Comparison of ENCODE assay signal across 37 mouse cellular contexts in the genomic region with DNA sequence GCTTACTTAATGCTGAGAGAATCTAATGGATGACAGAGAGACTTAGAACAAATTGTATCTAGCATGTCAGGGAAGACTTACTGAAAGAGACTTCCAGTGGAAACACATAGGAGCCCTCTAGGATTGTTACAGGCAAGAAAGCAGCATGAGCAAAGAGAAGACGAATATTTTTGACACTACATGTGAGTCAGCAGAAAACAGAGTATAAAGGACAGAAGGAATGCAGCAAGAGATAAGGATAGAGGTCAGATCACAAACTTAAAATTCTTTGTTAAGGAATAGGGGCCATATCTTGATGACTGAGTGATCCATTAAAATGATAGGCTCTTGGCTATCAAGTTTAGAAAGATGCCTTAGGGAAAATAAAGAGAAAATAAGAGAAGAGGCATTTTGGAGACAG. TPM values are rescaled to one million over a fixed set of nuclear protein-coding genes. Genes with fewer than 3 reads are reported as not detected.
DNase-seq lines count a peak whose midpoint lies in the region; ATAC-seq and TF ChIP-seq lines count a peak whose summit lies in the region.
"Had no signal": no experiment of that assay in that cellular context is flagged by ENCODE, and none has a peak within 500 bp of the region (broad histone marks: within the 10 kb centered on the region; RNA-seq: fewer than 3 reads in every experiment).

No protein-coding gene starts in this region.

- no peak for ATAC-seq in liver, embryonic 15.5 days (ENCODE audit: insufficient read depth)
- ATAC-seq in forebrain, embryonic 15.5 days (replicated peaks), result no peak
- ATAC-seq: forebrain, postnatal 0 days; hindbrain, embryonic 16.5 days had no signal

- 48% methylated on average over 1 of the region's 1 CpGs for WGBS in heart, embryonic 10.5 days
- WGBS in spleen, adult 2 months, result 44% methylated on average over 1 of the region's 1 CpGs
- WGBS in liver, embryonic 15.5 days (ENCODE audit: insufficient replicate concordance), result 12% methylated on average over 1 of the region's 1 CpGs
- WGBS in forebrain, embryonic 15.5 days, result 90% methylated on average over 1 of the region's 1 CpGs

- TF ChIP-seq CTCF in spleen, adult 2 months (IDR thresholded peaks at IDR 0.05; ENCODE audit: extremely low read depth, insufficient read depth, insufficient read length, insufficient replicate concordance), result no peak

- no peaks in the 10 kb centered on the region for H3K4me1 ChIP-seq in heart, embryonic 10.5 days
- no peaks in the 10 kb centered on the region for H3K4me1 ChIP-seq in spleen, adult 2 months (ENCODE audit: control insufficient read depth, insufficient read depth, insufficient read length)
- peaks cover 40% of the 10 kb centered on the region for H3K4me1 ChIP-seq in liver, embryonic 15.5 days (replicated peaks)
- no peaks in the 10 kb centered on the region for H3K4me1 ChIP-seq in forebrain, embryonic 15.5 days
- H3K4me1 ChIP-seq: embryonic facial prominence, embryonic 12.5 days; neural tube, embryonic 15.5 days had no signal

- DNase-seq in heart, embryonic 10.5 days (ENCODE audit: low spot score), result no peak
- no peak for DNase-seq in heart, postnatal 25 days (ENCODE audit: low spot score)
- no peak for DNase-seq in spleen, adult 2 months (ENCODE audit: low read depth in 1 of 2, low spot score in 2 of 2)
- DNase-seq in spleen, postnatal 10 days (ENCODE audit: low spot score in 2 of 2), result no peak
- DNase-seq in cerebellum, postnatal 14 days, result no peak
- DNase-seq: adrenal gland, postnatal 25 days; cerebellum, adult 11 months; cerebellum, adult 9-10 months; embryo, embryonic 11 days; forebrain, postnatal 0 days; kidney, adult 18-20 months; kidney, postnatal 36 days; layer of hippocampus, postnatal 36 days; left cerebral cortex, postnatal 4 days; lung, embryonic 14.5 days; lung, postnatal 14 days; midbrain, embryonic 14.5 days; retina, postnatal 1 day; right cerebral cortex, postnatal 14 days; thymus, postnatal 14 days had no signal

- H3K36me3 ChIP-seq in heart, embryonic 10.5 days, result no peaks in the 10 kb centered on the region
- H3K36me3 ChIP-seq in spleen, adult 2 months (ENCODE audit: control insufficient read depth, insufficient read depth, low read length), result no peaks in the 10 kb centered on the region
- peaks cover 63% of the 10 kb centered on the region for H3K36me3 ChIP-seq in liver, embryonic 15.5 days (replicated peaks)
- no peaks in the 10 kb centered on the region for H3K36me3 ChIP-seq in forebrain, embryonic 15.5 days
- H3K36me3 ChIP-seq: embryonic facial prominence, embryonic 12.5 days; neural tube, embryonic 15.5 days had no signal

- no peaks in the 10 kb centered on the region for H3K9me3 ChIP-seq in heart, embryonic 10.5 days
- no peaks in the 10 kb centered on the region for H3K9me3 ChIP-seq in liver, embryonic 15.5 days (replicated peaks)
- no peaks in the 10 kb centered on the region for H3K9me3 ChIP-seq in forebrain, embryonic 15.5 days
- H3K9me3 ChIP-seq: embryonic facial prominence, embryonic 12.5 days; neural tube, embryonic 15.5 days had no signal

- peak overlapping the region; percentile 83 for H3K9ac ChIP-seq in liver, embryonic 15.5 days
- H3K9ac ChIP-seq in forebrain, embryonic 15.5 days (replicated peaks), result no peak overlapping the region
- H3K9ac ChIP-seq: embryonic facial prominence, embryonic 12.5 days; forebrain, postnatal 0 days; lung, embryonic 14.5 days; neural tube, embryonic 15.5 days had no signal

- no peaks in the 10 kb centered on the region for H3K27me3 ChIP-seq in heart, embryonic 10.5 days (ENCODE audit: insufficient read depth, poor library complexity, severe bottlenecking)
- no peaks in the 10 kb centered on the region for H3K27me3 ChIP-seq in spleen, adult 2 months (ENCODE audit: control insufficient read depth, insufficient read depth, low read length)
- no peaks in the 10 kb centered on the region for H3K27me3 ChIP-seq in liver, embryonic 15.5 days
- no peaks in the 10 kb centered on the region for H3K27me3 ChIP-seq in forebrain, embryonic 15.5 days
- H3K27me3 ChIP-seq: embryonic facial prominence, embryonic 12.5 days; neural tube, embryonic 15.5 days had no signal

- TF ChIP-seq POLR2A in spleen, adult 2 months (IDR thresholded peaks at IDR 0.05; ENCODE audit: low read depth, low read length), result no peak

- peak overlapping the region; percentile 6; the same call in 1 of the 2 replicates for H3K4me3 ChIP-seq in heart, embryonic 10.5 days
- H3K4me3 ChIP-seq in spleen, adult 2 months (ENCODE audit: extremely low read depth, insufficient read depth, insufficient read length), result peak overlapping the region; percentile 33; the same call in 1 of the 2 replicates
- H3K4me3 ChIP-seq in liver, embryonic 15.5 days (replicated peaks), result peak overlapping the region; percentile 72
- no peak overlapping the region for H3K4me3 ChIP-seq in forebrain, embryonic 15.5 days
- H3K4me3 ChIP-seq: embryonic facial prominence, embryonic 12.5 days; neural tube, embryonic 15.5 days had no signal

- peak overlapping the region; percentile 70 for H3K4me2 ChIP-seq in liver, embryonic 15.5 days
- H3K4me2 ChIP-seq in forebrain, embryonic 15.5 days (replicated peaks), result no peak overlapping the region
- H3K4me2 ChIP-seq: embryonic facial prominence, embryonic 12.5 days; lung, embryonic 14.5 days; neural tube, embryonic 15.5 days had no signal

- peak overlapping the region; percentile 36; the same call in 1 of the 2 replicates for H3K27ac ChIP-seq in heart, embryonic 10.5 days
- no peak overlapping the region for H3K27ac ChIP-seq in spleen, adult 2 months (ENCODE audit: insufficient read depth, low read length)
- H3K27ac ChIP-seq in liver, embryonic 15.5 days (replicated peaks), result peak overlapping the region; percentile 94
- no peak overlapping the region for H3K27ac ChIP-seq in forebrain, embryonic 15.5 days (replicated peaks)
- H3K27ac ChIP-seq: embryonic facial prominence, embryonic 12.5 days; neural tube, embryonic 15.5 days had no signal

- intact Hi-C loops in heart, postnatal 25 days (cut with DNase I), result no loop called here

RNA-seq across cellular contexts. Expression of a gene that starts 2.9 kb away (rescaled TPM):
- polyA plus RNA-seq in heart, embryonic 10.5 days (2016; fragmentation: Nextera tagmentation; extraction: Ambion mirVana), result 21.0 and 28.3 TPM in 2 replicates
- total RNA-seq in heart, postnatal 25 days (2021), result under 1 TPM in 1 of 2 experiments, not detected in 1; 0.89 TPM
- polyA plus RNA-seq in spleen, adult 2 months (2012; rRNA removed), result 30.9 and 39.8 TPM in 2 replicates
- 299 and 347 TPM in 2 replicates for polyA plus RNA-seq in liver, embryonic 15.5 days (2015; fragmentation: Nextera tagmentation; extraction: Ambion mirVana)
- 0.19 and 0.50 TPM in 2 replicates for polyA plus RNA-seq in forebrain, embryonic 15.5 days (2015; fragmentation: Nextera tagmentation; extraction: Ambion mirVana)
- total RNA-seq: adrenal gland, adult 18-20 months; adrenal gland, postnatal 25 days; forebrain, postnatal 0 days; gastrocnemius, adult 8-10 months; layer of hippocampus, adult 8-10 months; layer of hippocampus, postnatal 36 days; left cerebral cortex, postnatal 4 days had no signal
- polyA plus RNA-seq: forebrain, postnatal 0 days; small intestine, adult 2 months had no signal

RNA-seq across cellular contexts. Expression of a gene that starts 17.0 kb away (rescaled TPM):
- not detected in 2 replicates for polyA plus RNA-seq in heart, embryonic 10.5 days (2016; fragmentation: Nextera tagmentation; extraction: Ambion mirVana)
- total RNA-seq in heart, postnatal 25 days (2021), result not detected
- not detected in 2 replicates for polyA plus RNA-seq in spleen, adult 2 months (2012; rRNA removed)
- 0.12 TPM in 1 of 2 replicates, not detected in the other for polyA plus RNA-seq in liver, embryonic 15.5 days (2015; fragmentation: Nextera tagmentation; extraction: Ambion mirVana)
- not detected in 2 replicates for polyA plus RNA-seq in forebrain, embryonic 15.5 days (2015; fragmentation: Nextera tagmentation; extraction: Ambion mirVana)
- total RNA-seq: adrenal gland, adult 18-20 months; adrenal gland, postnatal 25 days; forebrain, postnatal 0 days; gastrocnemius, adult 8-10 months; gastrocnemius, postnatal 4 days; heart, adult 8-10 months; layer of hippocampus, adult 8-10 months; layer of hippocampus, postnatal 36 days; left cerebral cortex, postnatal 4 days had no signal
- polyA plus RNA-seq: embryonic facial prominence, embryonic 12.5 days; forebrain, embryonic 11.5 days; forebrain, postnatal 0 days; heart, postnatal 0 days; hindbrain, embryonic 11.5 days; hindbrain, embryonic 16.5 days; intestine, embryonic 14.5 days; limb, embryonic 14.5 days; lung, embryonic 14.5 days; midbrain, embryonic 14.5 days; neural tube, embryonic 15.5 days; small intestine, adult 2 months had no signal

RNA-seq across cellular contexts. Expression of a gene that starts 20.7 kb away (rescaled TPM):
- not detected in 2 replicates for polyA plus RNA-seq in heart, embryonic 10.5 days (2016; fragmentation: Nextera tagmentation; extraction: Ambion mirVana)
- total RNA-seq in heart, postnatal 25 days (2021), result not detected
- 0.09 and 0.11 TPM in 2 replicates for polyA plus RNA-seq in spleen, adult 2 months (2012; rRNA removed)
- 0.02 and 0.13 TPM in 2 replicates for polyA plus RNA-seq in liver, embryonic 15.5 days (2015; fragmentation: Nextera tagmentation; extraction: Ambion mirVana)
- polyA plus RNA-seq in forebrain, embryonic 15.5 days (2015; fragmentation: Nextera tagmentation; extraction: Ambion mirVana), result not detected in 2 replicates
- total RNA-seq: adrenal gland, adult 18-20 months; adrenal gland, postnatal 25 days; forebrain, postnatal 0 days; gastrocnemius, adult 8-10 months; gastrocnemius, postnatal 4 days; heart, adult 8-10 months; layer of hippocampus, adult 8-10 months; layer of hippocampus, postnatal 36 days; left cerebral cortex, postnatal 4 days had no signal
- polyA plus RNA-seq: embryonic facial prominence, embryonic 12.5 days; forebrain, embryonic 11.5 days; forebrain, postnatal 0 days; heart, postnatal 0 days; hindbrain, embryonic 11.5 days; hindbrain, embryonic 16.5 days; intestine, embryonic 14.5 days; limb, embryonic 14.5 days; lung, embryonic 14.5 days; midbrain, embryonic 14.5 days; neural tube, embryonic 15.5 days; small intestine, adult 2 months; stomach, embryonic 16.5 days had no signal

Comparison
In these comparisons a context has a peak if more than half of its experiments do, and no peak if none do; other contexts are left out.
1. H3K27ac ChIP-seq: peak in heart, embryonic 10.5 days (single experiment) and liver, embryonic 15.5 days (single experiment); none in spleen, adult 2 months (single experiment) and forebrain, embryonic 15.5 days (single experiment).
2. RNA of a gene that starts 2.9 kb away (polyA plus RNA-seq): 299 to 347 TPM in liver, embryonic 15.5 days, 30.9 to 39.8 TPM in spleen, adult 2 months and 21.0 to 28.3 TPM in heart, embryonic 10.5 days; 0.19 to 0.50 TPM in forebrain, embryonic 15.5 days; every median in the first group is over 10 times any median in the second.